Mouse (Mus musculus): ENCODE results near the gene Lin7a. TPM values are rescaled to one million over a fixed set of nuclear protein-coding genes. Genes with fewer than 3 reads are reported as not detected.

The Lin7a gene
- polyA plus RNA-seq, 1 experiment from 2014 or later = 31.6 TPM

GRCm38 (mm10) chr10:107442781-107443180 lies 171.3 kb downstream of the Lin7a start:
- Histone ChIP-seq H3K4me1 (replicated peaks) (no peaks in the 10 kb centered on the region), H3K4me2 (replicated peaks) (no peak overlapping the region), H3K36me3 (no peaks in the 10 kb centered on the region), H3K27me3 (no peaks in the 10 kb centered on the region), H3K4me3 (replicated peaks) (no peak overlapping the region), H3K27ac (no peak overlapping the region), H3K9me3 (no peaks in the 10 kb centered on the region), H3K9ac (replicated peaks) (no peak overlapping the region)
- 15% methylated on average over 4 of the region's 4 CpGs for WGBS
- ATAC-seq = 0 out of 2 replicates have a peak, but pooled peaks have one; percentile 30

GRCm38 (mm10) chr10:107449496-107450330 lies 178.2 kb downstream of the Lin7a start:
- Histone ChIP-seq H3K9ac (replicated peaks) (no peak overlapping the region), H3K27me3 (no peaks in the 10 kb centered on the region), H3K4me2 (replicated peaks) (no peak overlapping the region), H3K4me1 (replicated peaks) (no peaks in the 10 kb centered on the region), H3K4me3 (replicated peaks) (no peak overlapping the region), H3K9me3 (no peaks in the 10 kb centered on the region), H3K36me3 (no peaks in the 10 kb centered on the region), H3K27ac (no peak overlapping the region)
- ATAC-seq = no peak
- 91% methylated on average over 5 of the region's 5 CpGs for WGBS

GRCm38 (mm10) chr10:107467819-107468218 lies 196.3 kb downstream of the Lin7a start:
- Histone ChIP-seq H3K36me3 (no peaks in the 10 kb centered on the region), H3K4me2 (replicated peaks) (no peak overlapping the region), H3K4me3 (replicated peaks) (no peak overlapping the region), H3K4me1 (replicated peaks) (no peaks in the 10 kb centered on the region), H3K9me3 (no peaks in the 10 kb centered on the region), H3K27me3 (no peaks in the 10 kb centered on the region), H3K27ac (no peak overlapping the region), H3K9ac (replicated peaks) (no peak overlapping the region)
- no peak for ATAC-seq
- WGBS = 89% methylated on average over 6 of the region's 7 CpGs

Other genes with a start within 250 kb of the Lin7a start
- 0.66 and 0.78 TPM in 2 replicates for gene Acss3, start 148.0 kb upstream of the Lin7a start, polyA plus RNA-seq (2015; fragmentation: Nextera tagmentation; extraction: Ambion mirVana)
- gene Myf5, start 214.4 kb downstream of the Lin7a start, polyA plus RNA-seq (2015; fragmentation: Nextera tagmentation; extraction: Ambion mirVana) = not detected in 2 replicates
- gene Myf6, start 223.1 kb downstream of the Lin7a start, polyA plus RNA-seq (2015; fragmentation: Nextera tagmentation; extraction: Ambion mirVana) = not detected in 2 replicates